In the genomic region with DNA sequence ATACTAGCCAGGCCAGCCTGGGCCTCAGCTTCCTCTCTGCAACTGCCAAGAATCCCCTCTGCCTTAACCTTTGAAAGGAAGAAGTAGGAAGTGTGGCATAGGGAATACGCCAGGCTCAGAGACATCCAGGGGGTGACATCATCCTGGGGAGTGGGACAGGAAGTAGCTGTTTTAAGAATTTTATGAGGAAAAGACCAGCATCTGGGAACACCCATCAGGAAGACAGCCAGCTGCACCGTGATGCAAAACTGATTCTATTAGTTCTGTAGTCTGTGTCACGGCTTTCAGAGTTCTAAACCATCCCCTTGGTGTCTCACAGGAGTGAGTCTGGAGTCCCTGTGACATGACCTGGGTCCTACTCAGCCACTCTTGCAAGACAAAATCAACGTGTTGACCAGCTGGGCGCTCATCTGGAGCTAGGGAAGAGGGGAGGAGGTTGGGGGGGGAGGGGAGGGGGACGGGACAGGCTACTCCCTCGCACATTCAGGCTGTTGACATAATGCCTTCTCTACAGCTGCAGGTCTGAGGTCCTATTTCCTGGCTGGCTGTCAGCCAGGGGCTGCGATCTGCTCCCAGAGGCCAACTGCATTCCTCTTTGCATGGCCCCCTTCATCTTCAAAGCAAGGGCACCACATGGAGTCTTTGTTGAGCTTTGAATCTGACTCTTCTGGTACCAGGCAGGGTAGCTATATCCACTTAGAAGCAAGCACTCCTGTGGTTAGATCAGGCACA, we compare ENCODE assay signal across 11 mouse cellular contexts. TPM values are rescaled to one million over a fixed set of nuclear protein-coding genes. Genes with fewer than 3 reads are reported as not detected.
A peak's percentile ranks its signal among the peaks of the same experiment; 100 is the strongest.
DNase-seq lines count a peak whose midpoint lies in the region; ATAC-seq lines count a peak whose summit lies in the region.
"Had no signal": no experiment of that assay in that cellular context is flagged by ENCODE, and none has a peak within 500 bp of the region (broad histone marks: within the 10 kb centered on the region; RNA-seq: fewer than 3 reads in every experiment).

No protein-coding gene starts in this region.

- no peaks in the 10 kb centered on the region for H3K36me3 ChIP-seq in embryonic facial prominence, embryonic 13.5 days
- no peaks in the 10 kb centered on the region for H3K36me3 ChIP-seq in intestine, embryonic 14.5 days (ENCODE audit: control insufficient read depth, insufficient read depth, low read length)

- no peak overlapping the region for H3K4me2 ChIP-seq in embryonic facial prominence, embryonic 13.5 days
- no peak overlapping the region; the same call in 1 of the 2 replicates for H3K4me2 ChIP-seq in intestine, embryonic 14.5 days (ENCODE audit: low read length)

- no peak overlapping the region for H3K4me3 ChIP-seq in embryonic facial prominence, embryonic 13.5 days
- no peak overlapping the region for H3K4me3 ChIP-seq in intestine, embryonic 14.5 days (ENCODE audit: low read depth, low read length)

- no peaks in the 10 kb centered on the region for H3K27me3 ChIP-seq in embryonic facial prominence, embryonic 13.5 days
- H3K27me3 ChIP-seq in intestine, embryonic 14.5 days (replicated peaks; ENCODE audit: control insufficient read depth, insufficient read depth, low read length) = no peaks in the 10 kb centered on the region

- peak overlapping the region; percentile 79 for H3K27ac ChIP-seq in embryonic facial prominence, embryonic 13.5 days
- peak overlapping the region; percentile 93 for H3K27ac ChIP-seq in intestine, embryonic 14.5 days (ENCODE audit: low read depth)

- no peaks in the 10 kb centered on the region for H3K9me3 ChIP-seq in embryonic facial prominence, embryonic 13.5 days
- H3K9me3 ChIP-seq in intestine, embryonic 14.5 days (ENCODE audit: control insufficient read depth, low read length) = no peaks in the 10 kb centered on the region

- WGBS in embryonic facial prominence, embryonic 13.5 days = 7% methylated on average over 8 of the region's 8 CpGs
- 7% methylated on average over 8 of the region's 8 CpGs for WGBS in intestine, embryonic 14.5 days

- 0 out of 2 replicates have a peak, but pooled peaks have one; percentile 53 for ATAC-seq in embryonic facial prominence, embryonic 13.5 days (ENCODE audit: insufficient number of reproducible peaks, insufficient read depth, low FRiP score, low TSS enrichment, low read depth)
- ATAC-seq in intestine, embryonic 14.5 days (replicated peaks; ENCODE audit: low FRiP score, low TSS enrichment, low read depth) = peak; percentile 56; the same call in 1 of the 2 replicates

- peak; percentile 74 for DNase-seq in kidney, postnatal 10 days
- DNase-seq in kidney, adult 9 months = no peak
- DNase-seq in intestine, embryonic 14.5 days (ENCODE audit: low spot score) = peak; percentile 67
- DNase-seq in lung, postnatal 4 days = peak; percentile 66 to 87
- no peak for DNase-seq in retina, embryonic 14.5 days (ENCODE audit: low spot score)
- DNase-seq in layer of hippocampus, postnatal 14 days (ENCODE audit: low spot score in 2 of 2) = no peak
- no peak for DNase-seq in cerebellum, adult 9-10 months
- DNase-seq: cerebellum, postnatal 36 days had no signal

- H3K4me1 ChIP-seq in embryonic facial prominence, embryonic 13.5 days = peaks cover 33% of the 10 kb centered on the region
- peaks cover 36% of the 10 kb centered on the region for H3K4me1 ChIP-seq in intestine, embryonic 14.5 days (replicated peaks; ENCODE audit: control insufficient read depth, insufficient read depth, low read length)

- H3K9ac ChIP-seq in embryonic facial prominence, embryonic 13.5 days = no peak overlapping the region
- no peak overlapping the region for H3K9ac ChIP-seq in intestine, embryonic 14.5 days (ENCODE audit: low read length)

RNA-seq across cellular contexts. Expression of a gene that starts 15.5 kb away (rescaled TPM):
- polyA plus RNA-seq in embryonic facial prominence, embryonic 13.5 days (2015; fragmentation: Nextera tagmentation; extraction: Ambion mirVana) = 0.26 TPM in 1 of 2 replicates, not detected in the other
- 0.32 TPM in 2 replicates for polyA plus RNA-seq in intestine, embryonic 14.5 days (2014; fragmentation: Nextera tagmentation; extraction: Ambion mirVana)
- total RNA-seq in layer of hippocampus, postnatal 14 days (2021) = 1 to 10 TPM in 1 of 2 experiments, under 1 TPM in 1; 0.57 to 1.8 TPM
- total RNA-seq: MEL had no signal

RNA-seq across cellular contexts. Expression of a gene that starts 46.4 kb away (rescaled TPM):
- 0.48 and 1.1 TPM in 2 replicates for polyA plus RNA-seq in embryonic facial prominence, embryonic 13.5 days (2015; fragmentation: Nextera tagmentation; extraction: Ambion mirVana)
- polyA plus RNA-seq in intestine, embryonic 14.5 days (2014; fragmentation: Nextera tagmentation; extraction: Ambion mirVana) = 1.7 and 2.2 TPM in 2 replicates
- under 1 TPM in 1 of 2 experiments, not detected in 1; 0.16 TPM for total RNA-seq in layer of hippocampus, postnatal 14 days (2021)
- total RNA-seq: left cerebral cortex, postnatal 10 days; MEL had no signal

Comparison
In these comparisons a context has a peak if more than half of its experiments do, and no peak if none do; other contexts are left out.
1. DNase-seq: peak in kidney, postnatal 10 days (single experiment), intestine, embryonic 14.5 days (single experiment) and lung, postnatal 4 days (2 of 2); none in kidney, adult 9 months (single experiment), retina, embryonic 14.5 days (single experiment), layer of hippocampus, postnatal 14 days (0 of 2) and cerebellum, adult 9-10 months (single experiment).